Mouse (Mus musculus) kidney, adult 2 months (tissue): Measurements from ENCODE around the gene Ppm1l.

Experiments
- CTCF ChIP-seq: fragments of 200-500 bp; conservative IDR thresholded peaks from 2 replicates; pipeline ENCODE4 v1.5.1; 2011; ENCODE audit warnings: low read depth, mild to moderate bottlenecking, control low read depth, low read length, moderate library complexity, mixed read lengths; ENCODE audit not compliant: insufficient read depth, insufficient read length
- POLR2A ChIP-seq: fragments of 200-500 bp; IDR thresholded peaks from one replicate; pipeline ENCODE4 v1.6.1; 2011; ENCODE audit warnings: low read depth, low read length, control low read depth

DNA sequence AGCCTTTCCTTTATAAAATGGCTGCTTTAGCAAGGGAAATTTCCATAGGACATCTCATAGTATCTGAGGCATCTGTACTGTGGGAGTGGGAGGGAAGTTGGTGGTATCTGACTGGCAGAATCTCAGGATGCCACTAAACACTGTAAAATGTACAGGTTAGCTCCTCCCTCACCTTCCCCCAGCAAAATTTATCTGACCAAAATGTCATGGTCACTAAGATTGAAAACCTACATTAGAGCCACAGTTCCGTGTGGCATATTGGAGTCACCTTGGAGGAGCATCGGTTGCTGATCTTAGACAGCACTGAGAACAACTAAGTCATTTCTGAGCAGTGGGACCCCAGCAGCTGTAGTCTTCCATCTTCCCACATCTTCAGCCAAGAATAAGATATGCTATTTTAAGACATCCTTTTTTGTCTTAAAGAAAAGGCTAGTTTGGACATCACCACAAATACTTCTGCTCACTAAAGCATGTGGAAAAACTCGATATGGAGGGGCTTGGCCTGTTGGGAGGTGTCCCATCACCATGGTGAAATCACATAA is 192.8 kb downstream of the Ppm1l start:
- TF ChIP-seq CTCF = no peak
- TF ChIP-seq POLR2A = no peak
